Mouse (Mus musculus): ENCODE results near the gene Jmjd7.

The Jmjd7 gene

DNA sequence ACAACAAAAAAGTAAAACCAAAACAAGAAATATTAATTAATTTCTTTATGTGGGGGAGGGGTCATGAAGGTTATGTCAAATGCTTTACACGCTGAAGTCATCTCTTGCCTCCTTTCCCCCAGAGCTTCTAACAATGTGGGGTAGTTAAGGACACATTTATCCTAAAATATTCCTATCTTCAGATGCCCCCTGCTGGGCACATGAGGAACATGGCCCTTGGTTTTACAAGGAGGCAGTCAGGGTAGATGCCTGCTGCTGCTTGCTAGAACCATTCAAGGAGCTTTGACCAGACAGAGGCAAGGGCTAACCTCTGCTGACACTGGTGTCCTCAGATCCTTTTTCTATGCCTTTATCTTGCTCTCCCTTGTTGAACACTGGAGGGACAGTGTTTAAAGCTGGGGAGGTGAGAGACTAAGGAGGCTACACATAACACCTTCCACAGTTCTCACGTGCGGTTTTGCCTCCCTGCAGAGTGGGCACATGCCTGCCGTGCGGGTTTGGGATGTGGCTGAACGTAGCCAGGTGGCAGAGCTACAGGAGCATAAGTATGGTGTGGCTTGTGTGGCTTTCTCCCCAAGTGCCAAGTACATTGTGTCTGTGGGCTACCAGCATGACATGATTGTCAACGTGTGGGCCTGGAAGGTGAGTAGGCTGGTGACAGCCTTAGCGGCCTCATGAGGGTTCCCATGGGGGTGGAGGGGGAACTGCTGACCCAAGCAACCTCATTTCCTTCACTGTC lies 15.7 kb upstream of the Jmjd7 start:
- in situ Hi-C loops (cut with MboI; ENCODE audit: low sequenced_read_pairs): no loop called here

DNA sequence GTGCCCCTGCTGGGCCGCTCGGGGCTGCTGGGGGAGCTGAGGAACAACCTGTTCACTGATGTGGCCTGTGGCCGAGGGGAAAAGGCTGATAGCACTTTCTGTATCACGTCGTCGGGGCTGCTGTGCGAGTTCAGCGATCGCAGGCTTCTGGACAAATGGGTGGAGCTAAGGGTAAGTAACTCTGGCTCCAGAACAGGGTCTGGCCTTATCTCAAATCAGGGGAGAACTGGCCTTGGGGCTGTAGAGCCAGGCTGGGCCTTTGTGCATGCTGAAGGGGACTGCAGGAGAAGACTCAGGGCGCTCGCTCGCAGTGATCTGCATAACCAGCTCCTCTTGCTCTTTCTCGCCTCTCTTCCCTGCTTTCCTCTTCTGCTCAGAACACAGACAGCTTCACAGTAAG lies 14.4 kb upstream of the Jmjd7 start:
- in situ Hi-C loops (cut with MboI; ENCODE audit: low sequenced_read_pairs): no loop called here

DNA sequence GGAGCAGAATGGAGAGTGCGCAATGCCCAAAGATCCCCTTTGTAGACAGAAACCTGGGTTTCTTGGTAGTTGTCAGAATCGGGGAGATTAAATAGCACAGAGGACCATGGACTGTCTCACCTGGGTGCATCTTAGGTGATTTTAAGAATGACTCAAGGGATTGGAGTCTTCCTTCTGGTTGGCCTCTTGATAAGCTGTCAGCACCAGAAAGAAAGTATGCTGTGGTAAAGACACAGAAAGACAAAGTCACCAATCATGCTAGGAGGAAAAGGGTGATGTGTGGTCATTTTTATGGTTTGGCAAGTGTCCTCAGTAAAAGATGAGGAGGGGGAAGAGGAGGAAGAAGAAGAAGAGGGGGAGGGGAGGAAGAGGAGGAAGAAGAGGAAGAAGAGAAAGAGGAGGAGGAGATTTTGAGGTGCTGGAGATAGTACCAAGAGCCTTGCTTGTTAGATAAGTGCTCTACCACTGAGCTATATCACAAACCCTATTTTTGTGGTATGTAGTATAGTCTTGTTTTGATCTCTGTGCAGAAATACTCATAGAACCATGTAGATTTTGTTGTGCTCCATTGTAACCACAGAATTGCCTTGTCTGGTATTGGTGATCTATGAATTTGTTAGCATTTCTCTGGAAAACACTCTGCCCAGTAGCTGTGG lies 13.3 kb upstream of the Jmjd7 start:
- in situ Hi-C loops (cut with MboI; ENCODE audit: low sequenced_read_pairs): no loop called here

DNA sequence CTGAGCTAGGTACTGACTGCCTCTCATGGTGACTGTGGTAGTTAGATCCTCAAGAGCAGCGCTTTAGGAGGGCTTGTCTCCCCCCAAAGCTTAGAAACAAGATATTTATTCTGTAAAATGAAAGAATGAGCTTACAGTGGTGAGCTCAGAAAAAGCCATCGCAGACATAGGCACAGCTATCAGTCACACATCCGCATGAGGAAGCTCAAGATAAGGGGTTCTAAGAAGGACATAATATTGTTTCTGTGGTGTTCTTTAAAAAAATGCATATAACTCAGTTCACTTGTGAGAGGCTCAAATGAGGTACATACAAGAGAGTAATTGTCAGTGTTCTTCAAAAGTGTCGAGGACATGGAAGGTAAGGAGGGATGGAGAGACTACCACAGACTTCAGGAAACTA lies 11.4 kb upstream of the Jmjd7 start:
- in situ Hi-C loops (cut with MboI; ENCODE audit: low sequenced_read_pairs): no loop called here

DNA sequence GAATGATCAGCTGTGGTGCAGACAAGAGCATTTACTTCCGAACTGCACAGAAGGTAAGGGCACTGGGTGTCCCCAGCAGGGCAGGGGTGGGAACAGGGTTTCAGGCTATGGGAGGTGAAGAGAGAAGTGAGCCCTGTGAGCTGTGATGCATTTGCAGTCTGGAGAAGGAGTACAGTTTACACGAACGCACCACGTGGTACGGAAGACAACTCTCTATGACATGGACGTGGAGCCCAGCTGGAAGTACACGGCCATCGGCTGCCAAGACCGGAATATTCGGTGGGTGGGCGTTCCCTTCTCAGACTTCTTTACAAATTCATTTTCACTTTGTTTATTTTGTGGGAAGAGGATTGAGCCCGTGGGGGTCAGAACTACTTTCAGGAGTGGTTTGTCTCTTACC lies 9.7 kb upstream of the Jmjd7 start:
- in situ Hi-C loops (cut with MboI; ENCODE audit: low sequenced_read_pairs): no loop called here

DNA sequence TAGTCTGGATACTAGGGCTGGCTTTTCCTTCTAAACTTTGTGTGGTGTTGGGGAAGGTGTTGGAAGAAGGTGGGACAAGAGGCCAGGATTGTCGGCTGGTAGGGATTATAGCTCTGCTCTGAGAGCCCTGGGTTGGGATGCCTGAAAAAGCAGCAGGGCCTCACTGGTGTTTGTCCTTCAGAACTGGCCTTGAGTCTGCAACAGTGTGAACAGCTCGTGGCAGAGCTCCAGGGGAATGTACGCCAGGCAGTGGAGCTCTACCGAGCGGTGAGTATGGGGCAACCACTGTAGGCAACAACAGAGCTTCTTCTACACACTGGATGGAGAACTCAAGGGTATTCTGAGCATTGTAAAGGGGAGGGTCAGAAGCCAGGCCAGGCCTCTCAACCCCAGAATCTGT lies 2.9 kb upstream of the Jmjd7 start:
- in situ Hi-C loops (cut with MboI; ENCODE audit: low sequenced_read_pairs): no loop called here

DNA sequence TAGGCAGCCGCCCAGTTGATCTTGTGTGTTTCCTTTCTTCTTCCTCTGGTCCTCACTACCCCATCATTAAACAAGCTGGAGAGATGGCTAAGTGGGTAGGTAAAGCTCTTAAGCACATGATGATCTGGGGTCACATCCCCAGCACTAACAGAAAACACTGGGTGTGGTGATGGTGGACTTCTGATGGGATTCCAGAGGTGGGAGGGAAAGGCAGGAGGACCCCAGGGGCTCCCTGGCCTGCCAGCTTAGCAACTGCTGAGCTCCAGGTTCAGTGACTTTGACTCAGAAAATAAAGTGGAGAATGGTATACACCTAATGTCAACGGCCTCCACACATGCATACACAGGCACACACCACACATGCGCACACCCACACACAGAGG lies 658 bp downstream of the Jmjd7 start:
- in situ Hi-C loops (cut with MboI; ENCODE audit: low sequenced_read_pairs): no loop called here

DNA sequence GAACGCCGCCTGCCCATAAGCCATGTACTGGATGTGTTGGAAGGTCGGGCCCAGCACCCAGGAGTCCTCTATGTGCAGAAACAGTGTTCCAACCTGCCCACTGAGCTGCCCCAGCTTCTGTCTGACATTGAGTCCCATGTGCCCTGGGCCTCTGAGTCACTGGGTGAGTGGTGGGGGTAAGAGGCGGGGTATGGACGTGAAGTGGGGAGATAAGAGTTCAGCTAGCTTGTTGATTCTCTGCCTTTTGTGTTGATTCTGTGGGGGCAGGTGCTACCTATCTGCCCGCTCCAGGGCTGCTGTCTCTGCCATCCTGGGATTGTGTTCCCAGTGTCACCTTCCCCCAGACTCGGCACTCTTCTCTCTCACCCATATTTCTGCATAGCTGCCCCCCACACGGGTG lies 3.1 kb downstream of the Jmjd7 start:
- in situ Hi-C loops (cut with MboI; ENCODE audit: low sequenced_read_pairs): no loop called here

DNA sequence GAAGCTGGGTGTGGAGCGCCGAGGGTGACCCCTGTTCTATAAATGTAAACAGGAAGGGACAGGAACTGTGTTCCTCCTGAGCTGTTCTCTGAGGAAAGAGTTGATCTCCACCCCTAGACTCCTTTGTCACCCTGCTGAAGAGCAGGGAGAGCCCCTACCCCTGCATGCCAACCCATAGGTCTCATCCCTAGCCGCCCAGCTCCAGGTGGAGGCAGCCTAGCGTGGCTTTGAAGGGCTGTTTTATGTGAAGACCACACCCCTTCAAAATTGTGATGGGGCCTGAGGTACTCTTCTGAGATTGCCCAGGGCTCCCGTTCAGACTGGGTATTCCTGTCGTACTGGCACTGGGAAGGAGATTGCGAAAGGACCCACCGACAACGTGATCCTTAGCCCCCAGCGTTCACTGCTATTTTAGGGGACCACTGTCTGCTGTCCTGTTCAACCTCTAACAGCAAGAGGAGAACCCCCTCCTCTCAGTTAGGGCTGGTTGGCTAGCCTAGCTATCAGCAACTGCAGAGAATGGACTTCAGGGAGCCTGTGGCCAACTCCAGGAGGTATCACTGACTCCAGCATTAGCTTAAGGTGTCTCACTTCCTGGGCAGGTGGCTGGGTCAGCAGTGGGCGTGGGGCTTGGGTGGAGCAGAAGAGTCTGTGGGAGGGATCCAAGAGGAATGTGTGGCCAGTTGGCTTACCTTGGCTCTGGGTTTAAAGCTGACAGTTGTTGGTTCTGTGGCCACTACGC lies 5.6 kb downstream of the Jmjd7 start, which contains the start of gene Pla2g4b:
Pla2g4b (plus strand) TSS at position 692 of the 742 bp plus-strand sequence.
- in situ Hi-C loops (cut with MboI; ENCODE audit: low sequenced_read_pairs): no loop called here

DNA sequence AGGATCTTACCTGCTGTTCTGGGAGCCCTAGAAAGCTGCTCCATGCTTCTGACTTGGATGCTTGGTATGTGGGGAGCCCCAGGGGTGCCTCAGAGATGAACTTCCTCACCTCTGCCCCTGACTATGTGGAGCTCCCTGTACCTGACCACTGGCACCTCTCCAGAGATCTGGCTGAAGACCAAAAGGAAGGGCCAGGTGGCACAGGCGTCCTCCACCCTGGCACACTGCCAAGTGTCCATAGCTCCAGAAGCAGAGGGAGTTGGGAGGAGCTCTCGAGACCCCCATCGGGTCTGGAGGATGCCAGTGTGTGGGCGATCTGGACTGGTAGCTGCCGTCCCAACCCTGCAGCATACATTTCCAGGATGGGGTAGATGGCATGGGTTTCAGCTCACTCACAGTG lies 6.4 kb downstream of the Jmjd7 start:
- in situ Hi-C loops (cut with MboI; ENCODE audit: low sequenced_read_pairs): no loop called here

DNA sequence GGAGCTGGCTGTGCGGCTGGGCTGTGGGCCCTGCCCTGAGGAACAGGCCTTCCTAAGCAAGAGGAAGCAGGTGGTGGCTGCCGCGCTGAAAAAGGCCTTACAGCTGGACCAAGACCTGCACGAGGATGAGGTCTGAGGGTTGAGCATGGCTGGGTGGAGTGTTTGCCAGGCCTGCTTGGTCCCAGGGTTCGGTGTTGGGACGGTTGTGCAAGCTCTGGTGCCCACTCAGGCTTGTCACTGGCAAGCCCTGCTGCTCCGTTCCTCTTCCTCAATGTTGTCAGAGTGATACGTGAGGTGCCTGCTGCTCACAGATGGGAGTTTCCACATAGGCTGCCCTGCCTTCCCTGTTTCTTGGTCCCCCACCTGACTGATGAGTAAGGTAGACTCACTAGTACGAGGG lies 10.5 kb downstream of the Jmjd7 start:
- in situ Hi-C loops (cut with MboI; ENCODE audit: low sequenced_read_pairs): no loop called here

DNA sequence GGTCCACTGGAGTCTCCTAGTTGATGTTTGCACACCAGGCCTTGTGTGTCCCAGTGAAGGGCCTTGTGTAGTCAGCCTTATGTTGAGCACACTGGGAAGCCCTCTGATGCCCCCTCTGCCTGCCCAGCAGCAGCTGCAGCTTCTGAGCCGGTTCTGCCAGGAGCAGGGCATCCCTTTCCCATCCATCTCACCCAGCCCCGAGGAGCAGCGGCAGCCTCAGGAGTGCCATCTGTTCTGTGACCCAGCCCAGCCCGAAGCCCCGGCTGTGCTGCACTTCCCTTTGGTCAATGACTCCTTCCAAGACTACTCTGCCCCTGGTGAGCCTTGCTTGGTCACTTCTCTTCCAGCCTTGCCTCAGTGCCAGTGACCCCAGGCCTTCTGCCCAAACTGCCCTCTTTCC lies 13.7 kb downstream of the Jmjd7 start:
- in situ Hi-C loops (cut with MboI; ENCODE audit: low sequenced_read_pairs): no loop called here

DNA sequence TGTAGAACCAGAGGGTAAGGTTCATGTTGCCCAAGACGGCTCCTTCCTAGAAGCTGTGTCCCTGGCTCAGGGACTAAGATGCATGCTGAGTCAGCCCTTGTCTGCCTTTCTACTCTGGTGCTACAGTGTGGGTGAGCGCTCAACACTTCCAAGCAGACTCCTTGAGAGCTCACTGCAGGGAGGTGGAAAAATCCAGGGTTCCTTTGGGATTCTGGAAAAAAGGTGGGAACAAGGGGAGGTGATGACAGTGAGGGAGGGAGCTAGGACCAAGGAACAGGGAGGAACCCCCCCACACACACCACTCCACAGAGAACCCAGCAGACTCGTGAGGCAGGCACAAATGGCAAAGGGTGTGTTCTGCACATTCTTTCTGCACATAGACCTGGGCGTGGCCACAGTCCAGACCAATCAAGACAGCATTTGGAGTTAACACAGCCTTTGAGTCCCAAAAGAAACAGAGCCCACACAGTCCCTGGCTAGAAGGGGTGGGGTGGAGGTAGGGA lies 16.9 kb downstream of the Jmjd7 start:
- in situ Hi-C loops (cut with MboI; ENCODE audit: low sequenced_read_pairs): no loop called here

DNA sequence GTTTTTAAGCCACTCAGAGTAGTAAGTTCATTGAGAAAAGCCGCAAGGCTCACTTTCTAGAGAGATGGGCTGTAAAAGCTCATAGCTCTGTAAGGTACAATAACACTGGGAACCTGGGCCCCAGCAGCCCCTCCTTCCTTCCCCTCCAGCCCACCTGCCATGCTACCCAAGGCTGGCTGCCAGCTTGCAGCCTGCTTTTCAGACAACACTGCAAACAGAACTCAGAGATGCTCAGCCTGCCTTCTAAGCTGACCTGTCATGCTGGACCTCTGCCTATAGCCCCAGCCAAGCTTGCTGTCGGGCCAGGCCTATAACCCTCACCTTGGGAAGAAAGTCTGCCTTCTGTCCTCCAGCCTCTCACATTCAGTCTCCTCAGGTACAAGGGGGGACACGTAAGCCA lies 17.4 kb downstream of the Jmjd7 start:
- in situ Hi-C loops (cut with MboI; ENCODE audit: low sequenced_read_pairs): no loop called here

DNA sequence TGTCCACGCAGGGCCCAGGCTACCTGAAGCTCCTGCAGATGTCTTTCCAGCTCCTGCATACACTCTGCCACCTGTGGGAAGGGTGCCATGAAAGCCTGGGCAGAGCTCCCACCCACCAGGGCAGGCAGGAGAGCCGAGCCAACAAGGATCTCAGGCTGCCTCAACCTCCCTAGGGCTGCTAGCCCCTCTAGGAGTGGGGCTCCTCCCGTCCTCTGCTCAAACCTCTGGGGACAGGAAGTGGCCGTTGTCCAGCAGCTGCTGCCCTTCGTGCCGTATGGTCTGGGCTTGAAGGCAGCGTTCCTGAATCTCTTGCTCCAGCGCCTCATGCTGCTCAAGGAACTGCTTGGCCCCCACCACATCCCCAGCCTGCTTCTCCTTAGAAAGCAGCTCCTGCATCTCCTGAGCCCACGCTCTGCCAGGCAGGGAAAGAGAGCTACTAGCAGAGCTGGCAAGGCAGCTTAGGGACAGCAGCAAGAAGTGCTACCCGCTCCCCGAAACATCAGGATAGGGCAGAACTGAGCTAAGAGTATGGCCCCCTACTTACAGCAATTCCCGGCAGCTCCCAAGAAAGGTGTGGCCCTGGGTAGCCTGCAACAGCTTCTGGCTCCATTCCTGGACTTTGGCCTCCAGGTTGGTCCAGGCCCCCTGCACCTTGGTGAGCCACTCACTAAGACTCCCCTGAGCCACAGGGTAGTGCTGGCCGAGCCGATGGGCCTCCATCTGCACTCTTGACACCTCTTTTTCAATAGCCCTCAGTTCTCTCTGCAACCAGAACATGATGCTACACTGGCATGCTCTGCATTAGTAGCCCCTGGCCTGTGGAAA lies 19.4 kb downstream of the Jmjd7 start:
- in situ Hi-C loops (cut with MboI; ENCODE audit: low sequenced_read_pairs): no loop called here

DNA sequence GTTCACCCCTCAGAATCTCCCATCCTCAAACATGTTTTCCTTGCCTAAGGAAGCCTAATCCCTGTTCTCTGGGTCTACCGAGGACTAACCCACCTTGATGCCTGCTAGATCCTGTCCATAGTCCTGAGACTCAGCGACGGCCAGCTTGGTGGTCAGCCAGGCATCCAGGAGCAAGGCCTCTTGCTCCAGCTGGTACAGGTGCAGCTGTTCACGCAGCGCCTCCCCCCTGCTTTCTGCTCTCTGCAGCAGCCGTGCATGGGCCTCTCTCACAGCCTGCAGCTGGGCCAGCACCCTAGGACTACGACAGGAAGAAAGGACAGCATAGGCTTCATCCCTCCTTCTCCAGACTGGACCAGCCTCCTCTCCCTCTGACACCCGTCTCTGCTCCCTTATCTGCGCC lies 20.9 kb downstream of the Jmjd7 start:
- in situ Hi-C loops (cut with MboI; ENCODE audit: low sequenced_read_pairs): no loop called here

DNA sequence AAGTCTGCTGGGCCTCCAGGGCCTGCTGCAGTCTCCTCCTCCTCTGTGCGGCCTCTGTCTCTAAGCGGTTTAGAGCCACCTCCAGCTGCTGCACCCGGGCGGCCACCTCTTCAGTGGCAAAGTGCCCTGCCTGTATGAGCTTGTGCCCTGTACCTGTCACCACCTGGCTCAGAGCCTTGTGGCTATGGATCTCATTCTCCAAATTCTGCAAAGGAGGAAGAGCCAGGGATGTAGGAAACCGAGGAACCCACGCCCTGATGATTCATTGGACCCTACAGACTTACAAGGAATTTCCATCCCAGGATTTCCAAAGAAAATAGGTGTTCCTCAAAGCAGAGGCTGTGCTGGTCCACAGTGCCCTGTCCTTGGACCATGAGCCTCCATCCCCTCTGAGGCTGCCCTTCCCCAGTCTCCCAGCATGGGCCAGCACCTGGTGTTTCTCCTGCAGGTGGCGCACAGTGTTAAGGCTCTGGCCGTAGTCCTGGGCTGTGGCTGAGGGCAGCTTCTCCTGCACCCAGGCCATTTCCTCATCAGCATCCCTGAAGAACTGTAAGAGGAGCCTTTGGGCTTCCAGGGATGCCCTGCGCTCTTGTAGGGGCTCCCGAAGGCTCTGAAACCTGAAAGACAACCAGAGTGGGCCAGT lies 22.5 kb downstream of the Jmjd7 start:
- in situ Hi-C loops (cut with MboI; ENCODE audit: low sequenced_read_pairs): no loop called here

DNA sequence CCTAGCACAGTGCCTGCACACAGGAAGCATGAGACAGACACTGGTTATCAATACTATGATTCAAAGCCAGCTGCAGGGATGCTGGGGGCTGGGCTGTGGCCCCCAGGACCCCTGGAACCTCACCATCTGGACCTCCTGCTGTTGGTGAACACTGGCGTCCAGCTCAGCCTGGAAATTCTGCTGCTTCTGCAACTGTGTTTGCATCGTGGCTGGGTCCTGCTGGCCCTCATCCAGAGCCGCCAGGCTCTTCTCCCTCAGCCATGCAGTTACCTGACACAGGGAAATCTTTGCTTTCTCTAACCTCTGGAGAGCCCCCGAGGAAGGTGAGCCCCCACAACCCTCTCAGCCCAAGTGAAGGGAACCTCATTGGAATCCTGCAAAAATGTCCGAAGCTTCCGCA lies 24.1 kb downstream of the Jmjd7 start:
- in situ Hi-C loops (cut with MboI; ENCODE audit: low sequenced_read_pairs): no loop called here

DNA sequence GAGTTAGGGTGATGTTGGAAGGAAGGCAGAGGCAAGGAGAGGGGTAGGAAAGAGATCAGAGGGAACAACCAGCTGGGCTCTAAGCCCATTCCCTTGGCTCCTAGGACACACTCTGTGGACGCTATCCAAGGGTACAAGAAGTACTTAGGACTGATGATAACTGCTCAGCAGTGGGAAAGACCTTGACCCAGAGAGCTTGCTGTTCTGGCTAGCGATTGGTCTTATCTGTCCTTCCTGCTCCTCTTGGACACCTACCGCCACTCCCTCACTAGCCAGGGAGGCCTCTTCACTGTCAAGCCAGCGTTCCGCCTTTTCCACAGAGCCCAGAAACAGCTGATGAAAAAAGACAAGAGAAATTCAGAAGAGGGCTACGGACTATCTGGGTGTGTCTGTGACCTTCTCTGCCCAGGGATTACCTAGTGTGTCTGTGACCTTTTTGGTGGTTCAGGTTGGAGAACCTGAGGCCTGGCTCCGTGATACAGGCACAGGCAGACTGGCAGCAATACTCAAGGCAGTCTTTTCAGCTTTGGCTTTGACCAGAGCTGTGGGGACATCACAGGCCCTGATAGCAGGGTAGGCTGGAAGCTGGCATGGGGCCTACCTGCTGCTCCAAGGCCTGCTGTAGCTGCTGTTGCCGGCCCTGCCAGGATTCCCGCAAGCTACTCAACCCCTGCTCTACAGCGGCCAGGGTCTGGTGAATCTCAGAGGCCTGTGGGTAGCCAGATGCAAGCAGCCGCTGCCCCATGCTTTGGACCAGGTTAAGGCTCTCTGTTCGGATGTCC lies 27.7 kb downstream of the Jmjd7 start:
- in situ Hi-C loops (cut with MboI; ENCODE audit: low sequenced_read_pairs): no loop called here

DNA sequence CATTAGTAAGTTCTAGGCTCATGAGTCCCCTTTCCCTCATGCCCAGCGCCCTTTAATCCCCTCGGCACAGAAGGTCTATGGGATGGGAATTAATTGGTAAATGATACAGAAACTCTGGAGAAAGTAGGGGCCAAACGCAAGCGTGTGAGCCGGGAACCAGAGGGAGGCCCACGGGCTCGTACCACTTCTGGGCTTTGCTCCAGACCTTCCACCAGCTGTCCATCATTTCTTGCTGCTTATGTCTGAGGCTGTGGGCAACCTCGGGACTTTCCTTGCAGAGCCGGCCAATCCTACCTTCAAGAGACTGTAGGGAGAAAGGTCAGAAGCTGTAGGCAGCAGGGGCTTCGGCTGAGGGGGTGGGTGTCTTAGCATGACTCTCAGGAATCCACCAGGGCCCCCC lies 28.6 kb downstream of the Jmjd7 start:
- in situ Hi-C loops (cut with MboI; ENCODE audit: low sequenced_read_pairs): no loop called here
